Mouse (Mus musculus) intestine, embryonic 16.5 days (tissue): ENCODE results near the gene Hoxa3. TPM values are rescaled to one million over a fixed set of nuclear protein-coding genes. Genes with fewer than 3 reads are reported as not detected.

Experiments used
- ATAC-seq: fragments of 200-750 bp; cut with Nextera tagmentation; 2 replicates; pipeline ENCODE4 v1.8.0; 2017; ENCODE audit warnings: moderate TSS enrichment, moderate library complexity
- H3K27ac ChIP-seq: fragments of 300-500 bp; sonication (generic); 2 replicates; pipeline ENCODE4 v1.5.1; 2014; ENCODE audit warnings: mild to moderate bottlenecking, low read length
- H3K27me3 ChIP-seq: fragments of 300-500 bp; sonication (generic); replicated peaks from 2 replicates; pipeline ENCODE4 v1.6.1; 2014; ENCODE audit warnings: low read length, control low read depth, mixed read lengths; ENCODE audit not compliant: control insufficient read depth, insufficient read depth
- H3K36me3 ChIP-seq: fragments of 300-500 bp; sonication (generic); 2 replicates; pipeline ENCODE4 v1.6.1; 2014; ENCODE audit warnings: low read length, control low read depth; ENCODE audit not compliant: control insufficient read depth, insufficient read depth
- H3K4me1 ChIP-seq: fragments of 300-500 bp; sonication (generic); 2 replicates; pipeline ENCODE4 v1.6.1; 2014; ENCODE audit warnings: low read length, control low read depth, mixed read lengths; ENCODE audit not compliant: control insufficient read depth, insufficient read depth
- H3K4me2 ChIP-seq: fragments of 300-500 bp; sonication (generic); 2 replicates; pipeline ENCODE4 v1.6.1; 2014; ENCODE audit warnings: low read depth, low read length, control low read depth
- H3K4me3 ChIP-seq: fragments of 300-500 bp; sonication (generic); 2 replicates; pipeline ENCODE4 v1.5.1; 2014; ENCODE audit warnings: mild to moderate bottlenecking, low read length
- H3K9ac ChIP-seq: fragments of 300-500 bp; sonication (generic); 2 replicates; pipeline ENCODE4 v1.6.1; 2014; ENCODE audit warnings: low read depth, low read length
- H3K9me3 ChIP-seq: fragments of 300-500 bp; sonication (generic); 2 replicates; pipeline ENCODE4 v1.6.1; 2016; ENCODE audit warnings: low read length, control low read depth; ENCODE audit not compliant: control insufficient read depth
- WGBS: fragments of 180-500 bp; shearing (Covaris S2); extraction: QIAGEN DNeasy Blood & Tissue Kit; methylation state at CpG from one replicate; pipeline ENCODE4 v1.1.7; 2014; 5-methylcytosine and 5-hydroxymethylcytosine counted together
- polyA plus RNA-seq: library from polyadenylated mRNA; unstranded; fragments of >200 nt; fragmentation: Nextera tagmentation; extraction: Ambion mirVana; gene quantifications from 2 replicates; pipeline ENCODE4 v1.2.1, GENCODE M21; 2015

Gene Hoxa3
- polyA plus RNA-seq, 1 experiment from 2014 or later = 5.9 TPM

DNA sequence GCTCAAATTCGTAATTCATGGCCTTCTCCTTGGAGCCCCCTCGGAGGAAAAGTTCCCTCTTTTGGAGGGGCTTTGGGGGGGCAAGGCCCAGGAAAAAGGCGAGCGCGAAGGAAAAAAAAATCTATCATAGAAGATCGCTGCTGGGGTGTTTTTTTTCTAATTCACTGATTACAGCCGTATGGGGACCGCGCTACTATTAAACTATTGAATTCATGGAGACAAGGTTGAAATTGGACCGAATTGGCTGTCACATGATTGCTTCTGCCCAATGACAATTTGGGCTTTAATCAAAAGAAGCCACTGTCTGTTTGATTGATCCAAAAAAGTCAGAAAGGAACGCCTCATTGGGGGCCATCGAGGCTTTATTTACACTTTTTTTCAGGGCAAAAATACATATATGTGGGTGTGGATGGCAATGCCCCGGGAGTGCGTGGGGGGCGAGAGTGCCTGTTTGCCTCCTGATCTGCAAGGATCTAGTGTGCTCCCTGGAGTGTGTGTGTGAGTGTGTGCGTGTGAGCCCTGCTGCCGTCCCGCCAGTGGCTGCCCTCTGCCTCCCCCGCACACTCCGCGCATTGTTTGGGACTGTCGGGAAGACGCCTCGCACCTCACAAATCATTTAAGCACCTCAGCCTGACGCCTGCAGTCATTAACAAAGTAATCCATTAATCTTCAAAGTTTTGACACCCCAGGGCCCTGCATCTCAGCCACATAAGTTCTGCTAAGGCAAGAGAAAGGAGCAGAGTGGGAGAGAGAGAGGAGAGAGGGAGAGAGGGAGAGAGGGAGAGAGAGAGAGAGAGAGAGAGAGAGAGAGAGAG is 48.3 kb downstream of the Hoxa3 start, which contains the start of gene Hoxa2:
Gene Hoxa2 (minus strand): TSS at position 206 of the 815 bp plus-strand sequence.
- peak; percentile 18; the same call in 1 of the 2 replicates for ATAC-seq
- Histone ChIP-seq H3K27ac (peak within 1 kb of the TSS; percentile 87), H3K36me3 (no peaks in the 10 kb centered on the region), H3K9me3 (no peaks in the 10 kb centered on the region), H3K27me3 (peaks cover 14% of the 10 kb centered on the region), H3K9ac (peak within 1 kb of the TSS; percentile 74), H3K4me2 (peak within 1 kb of the TSS; percentile 69), H3K4me1 (peaks cover 18% of the 10 kb centered on the region), H3K4me3 (peak within 1 kb of the TSS; percentile 52)
- 15% methylated on average over 25 of the region's 25 CpGs for WGBS

DNA sequence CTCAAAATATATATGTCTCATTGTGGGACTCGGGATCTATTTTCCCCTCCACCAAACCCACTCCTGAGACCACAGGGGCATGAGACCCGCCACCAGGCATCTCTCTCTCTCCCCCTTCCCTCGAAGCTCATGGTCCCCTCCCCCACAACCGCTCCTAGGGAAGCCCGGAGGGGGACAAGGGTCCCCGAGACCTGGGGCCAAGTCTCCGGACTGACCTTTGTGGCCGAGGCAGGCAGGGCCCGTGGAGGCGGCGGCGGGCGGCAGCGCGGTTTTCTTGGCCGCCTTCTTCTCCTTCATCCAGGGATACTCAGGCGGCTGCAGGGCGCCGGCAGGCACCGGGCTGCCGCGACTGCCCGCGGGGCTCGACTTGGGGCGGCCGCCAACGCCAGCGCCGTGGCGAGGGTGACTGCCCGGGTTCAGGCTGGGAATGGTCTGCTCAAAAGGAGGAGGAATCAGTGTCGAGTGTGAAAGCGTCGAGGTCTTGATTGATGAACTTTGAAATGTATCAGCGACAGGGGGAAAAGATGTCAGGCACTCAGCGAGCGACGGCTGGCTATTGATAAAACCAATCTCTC is 49.0 kb downstream of the Hoxa3 start:
- Histone ChIP-seq H3K27ac (peak overlapping the region; percentile 87), H3K36me3 (no peaks in the 10 kb centered on the region), H3K9ac (peak overlapping the region; percentile 74), H3K4me2 (peak overlapping the region; percentile 69), H3K9me3 (no peaks in the 10 kb centered on the region), H3K4me1 (peaks cover 18% of the 10 kb centered on the region), H3K27me3 (peaks cover 13% of the 10 kb centered on the region), H3K4me3 (peak overlapping the region; percentile 52)
- WGBS = 7% methylated on average over 38 of the region's 39 CpGs
- no peak for ATAC-seq

- Histone ChIP-seq H3K4me3 (peak overlapping the region; percentile 52), H3K27me3 (peaks cover 12% of the 10 kb centered on the region), H3K9ac (peak overlapping the region; percentile 74), H3K27ac (peak overlapping the region; percentile 87), H3K9me3 (no peaks in the 10 kb centered on the region), H3K36me3 (no peaks in the 10 kb centered on the region), H3K4me1 (peaks cover 18% of the 10 kb centered on the region), H3K4me2 (peak overlapping the region; percentile 69)
- ATAC-seq = no peak
- 36% methylated on average over 17 of the region's 17 CpGs for WGBS
Measured at GRCm38 (mm10) chr6:52163366-52164031, 49.6 kb downstream of the Hoxa3 start.

- peak overlapping the region; percentile 87 for H3K27ac ChIP-seq
- H3K4me1 ChIP-seq = peaks cover 21% of the 10 kb centered on the region
- peak overlapping the region; percentile 52 for H3K4me3 ChIP-seq
- ATAC-seq = no peak
- H3K36me3 ChIP-seq = no peaks in the 10 kb centered on the region
- peak overlapping the region; percentile 74 for H3K9ac ChIP-seq
- peaks cover 12% of the 10 kb centered on the region for H3K27me3 ChIP-seq
- no peaks in the 10 kb centered on the region for H3K9me3 ChIP-seq
- peak overlapping the region; percentile 69 for H3K4me2 ChIP-seq
- 40% methylated on average over 14 of the region's 14 CpGs for WGBS
Measured at GRCm38 (mm10) chr6:52162611-52163365, 50.3 kb downstream of the Hoxa3 start.

DNA sequence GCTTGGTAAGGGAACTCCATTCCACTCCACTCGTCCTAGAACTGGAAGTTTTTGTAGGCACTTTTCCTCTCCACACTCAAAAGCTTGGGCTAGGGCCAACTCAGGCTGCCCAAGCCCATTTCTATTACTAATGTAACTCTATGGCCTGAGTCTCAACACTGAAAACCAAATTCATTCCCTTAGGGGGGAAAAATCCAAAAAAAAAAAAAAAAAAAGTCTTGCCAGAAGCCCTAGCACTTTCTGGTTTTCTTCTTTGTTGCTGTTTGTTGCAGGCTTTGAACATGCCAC is 51.1 kb downstream of the Hoxa3 start:
- Histone ChIP-seq H3K27me3 (peaks cover 14% of the 10 kb centered on the region), H3K9ac (peak overlapping the region; percentile 23; the same call in 1 of the 2 replicates), H3K4me3 (peak overlapping the region; percentile 9; the same call in 1 of the 2 replicates), H3K27ac (no peak overlapping the region), H3K9me3 (no peaks in the 10 kb centered on the region), H3K4me1 (peaks cover 23% of the 10 kb centered on the region), H3K36me3 (no peaks in the 10 kb centered on the region), H3K4me2 (peak overlapping the region; percentile 32; the same call in 1 of the 2 replicates)
- ATAC-seq = no peak
- WGBS = 51% methylated on average over 1 of the region's 1 CpGs

GRCm38 (mm10) chr6:52161336-52162092 is 51.6 kb downstream of the Hoxa3 start:
- peak overlapping the region; percentile 93 for H3K27ac ChIP-seq
- 25% methylated on average over 8 of the region's 8 CpGs for WGBS
- H3K36me3 ChIP-seq = no peaks in the 10 kb centered on the region

DNA sequence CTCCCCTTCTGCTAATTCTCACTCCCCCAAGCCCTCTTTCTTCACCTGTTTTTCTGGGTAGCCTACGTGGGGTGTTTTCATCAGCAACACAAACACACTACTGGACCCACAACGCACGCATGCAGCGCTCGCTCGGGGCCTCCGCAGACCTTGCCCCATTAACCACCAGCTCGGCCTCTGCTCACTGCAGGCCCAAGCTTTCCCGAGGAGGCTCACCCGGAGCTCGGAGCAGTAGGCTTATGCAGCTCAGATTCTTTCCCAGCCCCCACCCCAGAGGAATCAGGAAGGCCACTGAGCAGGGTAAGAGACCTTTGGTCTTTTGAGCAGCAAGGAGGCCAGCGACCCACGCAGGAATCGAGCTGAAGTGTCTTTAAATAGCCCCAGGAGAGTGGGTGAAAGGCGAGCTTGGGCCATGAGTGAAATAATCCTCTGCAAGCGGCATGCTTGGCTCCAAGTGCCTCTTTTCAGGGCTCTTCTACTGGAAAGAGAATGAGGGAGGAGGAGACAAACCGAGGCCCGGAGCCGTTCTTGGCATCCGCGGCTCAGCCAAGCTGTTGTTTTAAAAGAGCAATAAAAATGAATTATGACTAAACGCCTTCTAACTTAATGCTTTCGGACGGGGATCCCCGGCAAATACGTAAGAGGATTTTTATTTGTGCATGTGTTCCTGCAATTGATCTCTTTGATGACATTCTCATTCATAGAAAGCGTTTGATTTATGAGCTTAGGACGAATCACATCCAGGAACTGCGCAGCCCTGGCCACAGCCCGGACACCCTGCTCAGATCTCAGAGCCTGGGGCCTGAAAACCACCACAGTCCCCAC is 52.4 kb downstream of the Hoxa3 start:
- Histone ChIP-seq H3K36me3 (no peaks in the 10 kb centered on the region), H3K27ac (peak overlapping the region; percentile 93), H3K4me3 (peak overlapping the region; percentile 79), H3K4me1 (peaks cover 23% of the 10 kb centered on the region), H3K4me2 (peak overlapping the region; percentile 93), H3K9me3 (no peaks in the 10 kb centered on the region), H3K27me3 (peaks cover 24% of the 10 kb centered on the region), H3K9ac (peak overlapping the region; percentile 69)
- 4% methylated on average over 30 of the region's 30 CpGs for whole genome bisulfite sequencing
- peak; percentile 38 for ATAC-seq

More at GRCm38 (mm10) chr6:52161336-52162092, 51.6 kb downstream of the Hoxa3 start:
- Histone ChIP-seq H3K4me3 (peak overlapping the region; percentile 79), H3K4me1 (peaks cover 23% of the 10 kb centered on the region), H3K9ac (peak overlapping the region; percentile 69), H3K27me3 (peaks cover 20% of the 10 kb centered on the region), H3K4me2 (peak overlapping the region; percentile 93), H3K9me3 (no peaks in the 10 kb centered on the region)
- no peak for ATAC-seq

DNA sequence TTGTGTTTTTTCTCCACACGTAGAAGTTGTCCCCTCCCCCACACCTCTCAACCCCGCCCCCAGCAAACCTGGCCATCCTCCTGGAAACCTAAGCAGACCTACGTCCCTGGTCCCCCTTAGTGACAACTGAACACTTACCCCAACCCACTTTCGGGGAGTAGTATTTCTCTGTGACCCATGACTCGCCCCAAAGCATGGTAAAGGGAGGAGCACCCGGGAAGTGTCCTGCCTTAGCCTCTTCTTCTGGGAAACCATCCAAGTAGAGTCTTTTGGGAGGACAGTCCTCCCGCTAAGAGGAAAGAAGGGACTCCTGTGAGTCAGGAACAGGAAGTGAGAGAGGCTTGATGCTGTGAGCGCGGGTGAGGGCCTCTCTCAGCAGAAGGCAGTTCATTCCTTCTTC is 53.2 kb downstream of the Hoxa3 start:
- peak overlapping the region; percentile 93 for H3K4me2 ChIP-seq
- WGBS = 25% methylated on average over 8 of the region's 9 CpGs
- H3K9me3 ChIP-seq = no peaks in the 10 kb centered on the region
- peak overlapping the region; percentile 69 for H3K9ac ChIP-seq
- H3K4me3 ChIP-seq = peak overlapping the region; percentile 79
- H3K36me3 ChIP-seq = no peaks in the 10 kb centered on the region
- peaks cover 24% of the 10 kb centered on the region for H3K27me3 ChIP-seq
- ATAC-seq = peak; percentile 12; the same call in 1 of the 2 replicates
- H3K27ac ChIP-seq = peak overlapping the region; percentile 93
- peaks cover 23% of the 10 kb centered on the region for H3K4me1 ChIP-seq
